Mouse (Mus musculus) kidney, embryonic 15.5 days (tissue): ENCODE measurements around the gene Tmem121b. TPM values are rescaled to one million over a fixed set of nuclear protein-coding genes. Genes with fewer than 3 reads are reported as not detected.

ENCODE experiments used
- ATAC-seq: fragments of 200-750 bp; cut with Nextera tagmentation; replicated peaks from 2 replicates; pipeline ENCODE4 v1.8.0; 2017; ENCODE audit warnings: moderate TSS enrichment; ENCODE audit not compliant: low FRiP score
- H3K27ac ChIP-seq: fragments of 300-500 bp; sonication (generic); 2 replicates; pipeline ENCODE4 v1.5.1; 2015; ENCODE audit warnings: mild to moderate bottlenecking, inconsistent platforms
- H3K27me3 ChIP-seq: fragments of 300-500 bp; sonication (generic); 2 replicates; pipeline ENCODE4 v1.6.1; 2015; ENCODE audit warnings: inconsistent platforms
- H3K36me3 ChIP-seq: fragments of 300-500 bp; sonication (generic); 2 replicates; pipeline ENCODE4 v1.6.1; 2015; ENCODE audit warnings: inconsistent platforms
- H3K4me1 ChIP-seq: fragments of 300-500 bp; sonication (generic); 2 replicates; pipeline ENCODE4 v1.6.1; 2015; ENCODE audit warnings: inconsistent platforms
- H3K4me2 ChIP-seq: fragments of 300-500 bp; sonication (generic); 2 replicates; pipeline ENCODE4 v1.6.1; 2015; ENCODE audit warnings: moderate library complexity, mild to moderate bottlenecking, inconsistent platforms
- H3K4me3 ChIP-seq: fragments of 300-500 bp; sonication (generic); replicated peaks from 2 replicates; pipeline ENCODE4 v1.5.1; 2015; ENCODE audit warnings: mild to moderate bottlenecking, inconsistent platforms
- H3K9ac ChIP-seq: fragments of 300-500 bp; sonication (generic); 2 replicates; pipeline ENCODE4 v1.6.1; 2015; ENCODE audit warnings: mild to moderate bottlenecking, inconsistent platforms
- H3K9me3 ChIP-seq: fragments of 300-500 bp; sonication (generic); replicated peaks from 2 replicates; pipeline ENCODE4 v1.6.1; 2016; ENCODE audit warnings: inconsistent platforms
- WGBS: fragments of 180-500 bp; shearing (Covaris S2); methylation state at CpG from one replicate; pipeline ENCODE4 v1.1.7; 2015; ENCODE audit warnings: mixed read lengths; 5-methylcytosine and 5-hydroxymethylcytosine counted together
- polyA plus RNA-seq: library from polyadenylated mRNA; unstranded; fragments of >200 nt; fragmentation: Nextera tagmentation; extraction: Ambion mirVana; gene quantifications from 2 replicates; pipeline ENCODE4 v1.2.1, GENCODE M21; 2015

Tmem121b gene
- polyA plus RNA-seq, 1 experiment from 2014 or later: 0.13 TPM

- Histone ChIP-seq H3K4me3 (no peak overlapping the region), H3K4me1 (no peaks in the 10 kb centered on the region), H3K9ac (no peak overlapping the region), H3K27me3 (no peaks in the 10 kb centered on the region), H3K27ac (no peak overlapping the region), H3K9me3 (no peaks in the 10 kb centered on the region), H3K36me3 (no peaks in the 10 kb centered on the region), H3K4me2 (no peak overlapping the region)
- peak; percentile 42; the same call in 1 of the 2 replicates for ATAC-seq
- WGBS: 48% methylated on average over 5 of the region's 5 CpGs
Measured at GRCm38 (mm10) chr6:120473427-120473826, 20.2 kb downstream of the Tmem121b start.

- Histone ChIP-seq H3K4me2 (no peak overlapping the region), H3K4me3 (no peak overlapping the region), H3K27me3 (no peaks in the 10 kb centered on the region), H3K36me3 (no peaks in the 10 kb centered on the region), H3K27ac (no peak overlapping the region), H3K4me1 (no peaks in the 10 kb centered on the region), H3K9me3 (no peaks in the 10 kb centered on the region), H3K9ac (no peak overlapping the region)
- no peak for ATAC-seq
- 32% methylated on average over 8 of the region's 8 CpGs for WGBS
Measured at GRCm38 (mm10) chr6:120472455-120473140, 21.0 kb downstream of the Tmem121b start.

DNA sequence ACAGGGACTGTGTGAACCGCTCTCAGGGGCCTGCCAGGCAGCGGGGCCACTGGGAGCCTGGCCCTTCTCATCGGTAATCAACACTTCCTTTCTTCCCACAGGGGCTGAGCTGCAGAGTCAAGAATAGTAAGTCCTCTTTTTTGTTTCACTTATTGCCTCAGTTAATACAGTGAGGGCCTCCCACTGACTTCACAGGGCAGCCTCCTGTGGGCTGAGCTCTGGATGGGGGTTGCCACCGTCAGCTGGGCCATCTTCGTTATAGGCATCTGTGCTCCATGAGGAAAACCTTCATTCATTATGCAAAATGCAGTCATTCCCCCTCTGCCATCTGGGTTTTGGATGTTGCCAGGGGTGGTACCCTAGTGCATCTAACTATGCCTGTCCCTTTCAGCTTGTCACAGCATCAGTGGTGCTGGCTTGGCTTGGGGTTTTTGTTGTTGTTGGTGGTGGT is 21.6 kb downstream of the Tmem121b start:
- Histone ChIP-seq H3K9me3 (no peaks in the 10 kb centered on the region), H3K27me3 (no peaks in the 10 kb centered on the region), H3K36me3 (no peaks in the 10 kb centered on the region), H3K9ac (no peak overlapping the region), H3K4me2 (no peak overlapping the region), H3K27ac (no peak overlapping the region), H3K4me3 (no peak overlapping the region), H3K4me1 (no peaks in the 10 kb centered on the region)
- 28% methylated on average over 5 of the region's 5 CpGs for WGBS
- ATAC-seq: no peak

- Histone ChIP-seq H3K27ac (no peak overlapping the region), H3K9ac (no peak overlapping the region), H3K4me2 (no peak overlapping the region), H3K27me3 (no peaks in the 10 kb centered on the region; the same call in 1 of the 2 replicates), H3K4me1 (no peaks in the 10 kb centered on the region), H3K9me3 (no peaks in the 10 kb centered on the region), H3K36me3 (no peaks in the 10 kb centered on the region), H3K4me3 (no peak overlapping the region)
- no peak for ATAC-seq
- 95% methylated on average over 1 of the region's 1 CpGs for WGBS
Measured at GRCm38 (mm10) chr6:120470666-120471065, 22.9 kb downstream of the Tmem121b start.

DNA sequence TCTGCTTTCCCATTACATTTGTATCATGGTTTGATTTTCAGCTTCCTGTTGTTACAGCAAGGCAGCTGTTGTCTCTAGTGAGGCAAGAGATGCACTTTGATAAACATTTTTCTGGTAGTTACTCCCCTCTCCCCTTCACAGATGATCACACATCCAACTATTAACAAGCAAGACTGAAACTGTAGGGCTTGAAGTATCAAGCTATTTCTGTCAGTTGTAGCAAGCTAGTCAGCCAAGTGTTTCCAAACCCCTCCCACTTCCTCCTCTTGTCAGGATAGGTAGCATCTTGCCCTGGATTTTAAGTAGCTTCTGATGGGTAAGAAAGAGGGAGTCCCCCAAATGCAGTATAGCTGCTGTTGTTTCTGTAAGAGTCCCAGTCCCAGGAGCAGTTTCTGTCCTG is 23.8 kb downstream of the Tmem121b start:
- Histone ChIP-seq H3K27me3 (peaks cover 8% of the 10 kb centered on the region), H3K4me2 (no peak overlapping the region), H3K36me3 (no peaks in the 10 kb centered on the region), H3K4me1 (peaks cover under 1% of the 10 kb centered on the region; the same call in 1 of the 2 replicates), H3K9ac (no peak overlapping the region), H3K4me3 (no peak overlapping the region), H3K27ac (no peak overlapping the region), H3K9me3 (no peaks in the 10 kb centered on the region)
- ATAC-seq: no peak

DNA sequence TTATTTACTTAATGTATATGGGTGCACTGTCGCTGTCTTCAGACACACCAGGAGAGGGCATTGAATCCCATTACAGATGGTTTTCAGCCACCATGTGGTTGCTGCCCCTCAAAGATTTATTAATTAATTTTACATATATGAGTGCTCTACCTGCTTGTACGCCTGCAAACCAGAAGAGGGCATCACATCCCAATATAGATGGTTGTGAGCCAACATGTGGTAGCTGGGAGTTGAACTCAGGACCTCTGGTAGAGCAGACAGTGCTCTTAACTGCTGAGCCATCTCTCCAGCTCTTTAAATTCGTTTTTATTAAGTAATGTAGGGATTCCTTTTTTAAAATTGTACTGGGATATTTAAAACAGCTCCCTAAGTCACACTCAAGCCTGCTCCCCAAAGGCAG is 24.3 kb downstream of the Tmem121b start:
- Histone ChIP-seq H3K4me1 (peaks cover 5% of the 10 kb centered on the region), H3K36me3 (no peaks in the 10 kb centered on the region), H3K4me2 (no peak overlapping the region), H3K27ac (no peak overlapping the region), H3K9me3 (no peaks in the 10 kb centered on the region), H3K9ac (no peak overlapping the region), H3K27me3 (peaks cover 13% of the 10 kb centered on the region), H3K4me3 (no peak overlapping the region)
- no peak for ATAC-seq
- WGBS: 75% methylated on average over 3 of the region's 3 CpGs

GRCm38 (mm10) chr6:120468259-120468658 is 25.3 kb downstream of the Tmem121b start:
- Histone ChIP-seq H3K4me1 (peaks cover 15% of the 10 kb centered on the region), H3K27me3 (peaks cover 23% of the 10 kb centered on the region), H3K36me3 (no peaks in the 10 kb centered on the region), H3K27ac (no peak overlapping the region), H3K4me2 (no peak overlapping the region), H3K9me3 (no peaks in the 10 kb centered on the region), H3K9ac (no peak overlapping the region), H3K4me3 (no peak overlapping the region)
- ATAC-seq: no peak
- WGBS: 94% methylated on average over 4 of the region's 4 CpGs

GRCm38 (mm10) chr6:120466609-120467329 is 26.8 kb downstream of the Tmem121b start:
- H3K4me3 ChIP-seq: no peak overlapping the region
- no peaks in the 10 kb centered on the region for H3K36me3 ChIP-seq
- WGBS: 67% methylated on average over 10 of the region's 10 CpGs
- peaks cover 21% of the 10 kb centered on the region for H3K4me1 ChIP-seq
- H3K4me2 ChIP-seq: no peak overlapping the region
- no peaks in the 10 kb centered on the region for H3K9me3 ChIP-seq
- H3K27ac ChIP-seq: no peak overlapping the region
- ATAC-seq: no peak
- peaks cover 38% of the 10 kb centered on the region for H3K27me3 ChIP-seq
- no peak overlapping the region for H3K9ac ChIP-seq

- Histone ChIP-seq H3K4me2 (no peak overlapping the region), H3K4me1 (peaks cover 21% of the 10 kb centered on the region), H3K27me3 (peaks cover 51% of the 10 kb centered on the region), H3K9ac (no peak overlapping the region), H3K4me3 (no peak overlapping the region), H3K27ac (no peak overlapping the region), H3K9me3 (no peaks in the 10 kb centered on the region), H3K36me3 (no peaks in the 10 kb centered on the region)
- no peak for ATAC-seq
- WGBS: 27% methylated on average over 4 of the region's 4 CpGs
Measured at GRCm38 (mm10) chr6:120465393-120465792, 28.2 kb downstream of the Tmem121b start.

DNA sequence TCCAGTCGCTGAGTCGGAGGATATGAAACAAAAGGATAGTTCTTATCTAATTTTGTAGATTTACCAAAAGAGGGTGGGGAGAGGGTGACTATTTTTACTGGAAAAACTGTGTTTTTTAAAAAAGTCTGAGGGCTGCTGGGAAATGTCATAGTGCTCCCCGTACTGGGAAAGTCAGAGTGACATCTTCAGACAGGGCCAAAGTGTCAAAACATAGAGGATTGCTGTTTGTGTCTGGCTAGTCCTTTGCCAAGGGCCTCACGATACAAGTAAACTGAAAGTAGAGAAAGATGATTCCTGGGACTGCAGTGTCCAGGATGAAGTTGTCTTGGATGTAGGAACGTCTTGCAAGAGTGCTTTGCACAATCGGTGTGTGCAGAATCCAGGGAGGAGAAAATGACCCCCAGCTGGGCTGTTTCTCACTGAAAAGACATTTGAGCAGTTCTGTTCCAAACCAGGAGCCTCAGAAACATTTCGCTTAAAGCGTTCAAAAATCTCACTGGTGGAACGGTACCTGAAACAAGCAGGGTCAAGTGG is 29.1 kb downstream of the Tmem121b start:
- ATAC-seq: no peak
- WGBS: 49% methylated on average over 9 of the region's 9 CpGs
- no peaks in the 10 kb centered on the region for H3K36me3 ChIP-seq
- H3K4me2 ChIP-seq: peak overlapping the region; percentile 83
- no peaks in the 10 kb centered on the region for H3K9me3 ChIP-seq
- H3K4me3 ChIP-seq: peak overlapping the region; percentile 66
- H3K9ac ChIP-seq: no peak overlapping the region
- peaks cover 51% of the 10 kb centered on the region for H3K27me3 ChIP-seq
- H3K4me1 ChIP-seq: peaks cover 21% of the 10 kb centered on the region
- H3K27ac ChIP-seq: no peak overlapping the region

DNA sequence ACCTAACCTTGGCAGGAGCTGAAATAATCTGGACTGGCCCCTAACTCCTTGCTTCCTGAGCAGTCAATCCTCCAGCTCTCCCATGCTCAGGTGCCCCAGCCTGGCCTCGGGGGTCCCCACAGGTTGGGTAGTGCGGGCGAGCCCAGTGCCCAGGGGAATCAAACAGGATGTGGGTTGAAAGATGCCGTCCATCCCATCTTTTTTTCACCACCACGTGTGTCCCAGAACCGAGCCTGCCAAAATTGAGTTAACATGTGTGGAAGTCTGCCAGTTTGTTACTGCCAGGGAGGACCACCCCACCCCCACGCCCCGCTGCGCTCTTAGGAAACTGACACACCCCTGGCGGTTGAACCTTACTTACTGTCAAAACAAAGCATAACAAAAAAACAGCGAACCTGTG is 29.7 kb downstream of the Tmem121b start:
- Histone ChIP-seq H3K9ac (peak overlapping the region; percentile 50; the same call in 1 of the 2 replicates), H3K36me3 (no peaks in the 10 kb centered on the region), H3K4me2 (peak overlapping the region; percentile 83), H3K4me3 (peak overlapping the region; percentile 66), H3K27ac (no peak overlapping the region), H3K4me1 (peaks cover 21% of the 10 kb centered on the region), H3K9me3 (no peaks in the 10 kb centered on the region), H3K27me3 (peaks cover 51% of the 10 kb centered on the region)
- WGBS: 6% methylated on average over 11 of the region's 11 CpGs
- ATAC-seq: no peak

- Histone ChIP-seq H3K27ac (no peak within 1 kb of the TSS), H3K9ac (peak within 1 kb of the TSS; percentile 50), H3K27me3 (peaks cover 51% of the 10 kb centered on the region), H3K4me3 (peak within 1 kb of the TSS; percentile 66), H3K4me1 (peaks cover 21% of the 10 kb centered on the region), H3K36me3 (no peaks in the 10 kb centered on the region), H3K9me3 (no peaks in the 10 kb centered on the region), H3K4me2 (peak within 1 kb of the TSS; percentile 83)
- peak; percentile 93 for ATAC-seq
- WGBS: under 1% methylated on average over 89 of the region's 90 CpGs
Measured at GRCm38 (mm10) chr6:120463086-120463871, 30.3 kb downstream of the Tmem121b start, which contains the start of gene Il17ra. TSS of gene Il17ra (plus strand) at chr6:120463247.
